Mouse (Mus musculus) megakaryocyte, embryonic 14.5 days (primary cell): ENCODE results near the gene Cnnm3. TPM values are rescaled to one million over a fixed set of nuclear protein-coding genes. Genes with fewer than 3 reads are reported as not detected.
A peak's percentile ranks its signal among the peaks of the same experiment; 100 is the strongest.

ENCODE experiments used
- H3K27me3 ChIP-seq: replicated peaks from 2 replicates; pipeline ENCODE3; 2012; ENCODE audit warnings: inconsistent platforms
- H3K36me3 ChIP-seq: replicated peaks from 2 replicates; pipeline ENCODE3; 2012; ENCODE audit warnings: low read length, inconsistent platforms, mixed read lengths
- H3K4me1 ChIP-seq: 2 replicates; pipeline ENCODE4 v1.6.1; 2012; ENCODE audit warnings: inconsistent platforms
- H3K4me3 ChIP-seq: replicated peaks from 2 replicates; pipeline ENCODE3; 2012; ENCODE audit warnings: moderate library complexity, mild to moderate bottlenecking, inconsistent platforms
- H3K9me3 ChIP-seq: 2 replicates; pipeline ENCODE4 v1.6.1; 2012; ENCODE audit warnings: inconsistent platforms
- FLI1 ChIP-seq: IDR thresholded peaks from 2 replicates; pipeline ENCODE4 v1.6.1; 2012; ENCODE audit warnings: low read length, inconsistent platforms, mixed read lengths
- GATA1 ChIP-seq: IDR thresholded peaks from 3 replicates; pipeline ENCODE4 v1.6.1; 2012; ENCODE audit warnings: mixed read lengths, low read length, inconsistent platforms, borderline replicate concordance
- polyA plus RNA-seq: library from polyadenylated mRNA; stranded (reverse); fragments of >175 nt; gene quantifications from 2 replicates; pipeline ENCODE4 v1.2.3, GENCODE M21; 2012; ENCODE audit warnings: low replicate concordance; ENCODE audit not compliant: insufficient read depth

Gene Cnnm3
- polyA plus RNA-seq, 1 experiment = 9.6 TPM

DNA sequence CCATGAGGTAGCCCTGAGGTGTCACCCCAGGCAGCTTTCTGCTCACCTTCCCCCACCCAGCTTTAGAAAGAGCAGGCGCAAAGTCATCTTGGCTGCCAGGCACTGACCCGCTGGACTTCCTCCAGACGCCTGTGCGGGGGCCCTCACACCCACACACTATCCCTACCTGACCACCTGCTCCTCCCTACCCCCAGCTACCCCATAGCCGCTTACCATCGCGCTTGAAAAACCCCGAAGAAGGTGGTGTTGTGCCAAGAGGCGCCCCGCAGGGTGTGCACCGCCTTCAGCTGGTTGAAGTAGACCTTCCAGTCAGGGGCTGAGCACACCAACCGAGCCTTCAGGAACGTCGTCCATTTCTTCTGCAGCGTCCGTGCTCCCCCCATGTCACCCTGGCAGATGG, 40.8 kb downstream of the Cnnm3 start:
- Histone ChIP-seq H3K27me3 (peaks cover 85% of the 10 kb centered on the region), H3K4me3 (no peak overlapping the region), H3K4me1 (peaks cover 39% of the 10 kb centered on the region), H3K36me3 (peaks cover 34% of the 10 kb centered on the region), H3K9me3 (no peaks in the 10 kb centered on the region)
- TF ChIP-seq GATA1 (no peak), FLI1 (no peak)

DNA sequence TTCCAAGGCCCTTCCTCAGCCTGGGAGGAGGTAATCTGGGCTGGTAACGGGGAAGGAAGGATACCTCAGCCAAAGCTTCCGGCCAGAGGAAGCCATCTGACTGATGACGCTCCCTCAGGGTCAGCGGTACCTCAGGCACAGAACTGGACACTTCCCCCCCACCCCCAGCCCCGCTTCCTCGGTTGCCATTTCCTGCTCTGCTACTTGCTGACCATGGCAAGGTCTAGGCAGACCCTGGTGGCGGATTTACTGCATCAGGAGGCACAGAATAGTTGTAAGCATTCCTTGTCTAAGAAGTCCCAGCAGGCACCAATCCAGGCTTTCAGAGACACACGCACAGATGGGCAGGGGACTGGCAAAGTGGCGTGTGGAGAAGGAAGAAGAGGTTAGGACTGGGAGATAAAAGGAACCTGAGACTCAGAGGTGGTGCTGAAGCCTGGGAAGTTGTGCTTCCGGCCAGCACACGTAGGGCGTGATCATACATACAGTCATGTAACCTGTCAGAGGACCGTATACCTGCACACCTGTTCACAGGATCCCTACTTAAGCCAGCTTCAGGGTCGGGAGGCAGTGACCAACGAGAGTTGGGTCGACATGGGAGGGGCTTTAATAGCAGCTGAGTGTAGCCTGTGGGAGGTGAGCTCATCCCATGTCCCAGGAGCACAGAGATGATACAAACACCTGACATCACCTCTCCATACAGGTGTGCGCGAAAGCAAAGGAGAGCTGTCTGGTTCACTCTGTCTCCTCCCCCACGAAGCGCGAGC, 43.1 kb downstream of the Cnnm3 start:
- Histone ChIP-seq H3K4me1 (peaks cover 60% of the 10 kb centered on the region), H3K9me3 (no peaks in the 10 kb centered on the region), H3K36me3 (peaks cover 28% of the 10 kb centered on the region), H3K4me3 (no peak overlapping the region), H3K27me3 (peaks cover 96% of the 10 kb centered on the region)
- no peak for TF ChIP-seq FLI1
- TF ChIP-seq GATA1 = no peak

DNA sequence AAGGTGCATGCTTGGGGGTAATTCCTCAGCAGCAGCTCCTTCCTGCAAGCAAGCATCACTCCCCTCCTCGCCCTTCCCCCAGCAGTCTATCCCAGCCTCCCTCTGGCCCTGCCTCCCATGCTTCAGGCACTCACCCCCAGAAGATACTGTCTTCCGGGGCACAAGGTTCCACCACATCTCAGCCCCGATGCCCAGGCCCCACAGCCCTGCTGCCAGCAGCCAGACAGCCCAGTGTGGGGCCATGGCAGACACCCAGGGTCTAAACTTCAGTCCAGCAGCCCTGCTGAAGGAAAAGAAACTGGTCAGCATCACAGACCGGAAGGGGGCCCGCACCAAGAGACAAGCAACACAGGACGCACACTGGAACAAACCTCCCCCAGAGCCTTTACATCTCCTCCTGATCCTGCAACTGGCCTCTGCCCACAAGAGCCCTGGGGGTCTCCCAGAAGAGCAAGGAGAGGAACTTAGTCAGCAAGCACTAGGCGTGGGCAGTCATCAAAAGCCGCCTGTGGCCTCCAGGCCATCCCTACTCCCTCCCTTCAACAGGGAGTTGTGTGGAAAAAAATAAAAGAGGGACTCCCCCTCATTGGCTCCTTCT, 44.2 kb downstream of the Cnnm3 start:
- H3K27me3 ChIP-seq = peaks cover 95% of the 10 kb centered on the region
- TF ChIP-seq GATA1 (no peak), FLI1 (no peak)
- peaks cover 68% of the 10 kb centered on the region for H3K4me1 ChIP-seq
- H3K9me3 ChIP-seq = no peaks in the 10 kb centered on the region
- H3K36me3 ChIP-seq = peaks cover 22% of the 10 kb centered on the region
- peak overlapping the region; percentile 94 for H3K4me3 ChIP-seq

DNA sequence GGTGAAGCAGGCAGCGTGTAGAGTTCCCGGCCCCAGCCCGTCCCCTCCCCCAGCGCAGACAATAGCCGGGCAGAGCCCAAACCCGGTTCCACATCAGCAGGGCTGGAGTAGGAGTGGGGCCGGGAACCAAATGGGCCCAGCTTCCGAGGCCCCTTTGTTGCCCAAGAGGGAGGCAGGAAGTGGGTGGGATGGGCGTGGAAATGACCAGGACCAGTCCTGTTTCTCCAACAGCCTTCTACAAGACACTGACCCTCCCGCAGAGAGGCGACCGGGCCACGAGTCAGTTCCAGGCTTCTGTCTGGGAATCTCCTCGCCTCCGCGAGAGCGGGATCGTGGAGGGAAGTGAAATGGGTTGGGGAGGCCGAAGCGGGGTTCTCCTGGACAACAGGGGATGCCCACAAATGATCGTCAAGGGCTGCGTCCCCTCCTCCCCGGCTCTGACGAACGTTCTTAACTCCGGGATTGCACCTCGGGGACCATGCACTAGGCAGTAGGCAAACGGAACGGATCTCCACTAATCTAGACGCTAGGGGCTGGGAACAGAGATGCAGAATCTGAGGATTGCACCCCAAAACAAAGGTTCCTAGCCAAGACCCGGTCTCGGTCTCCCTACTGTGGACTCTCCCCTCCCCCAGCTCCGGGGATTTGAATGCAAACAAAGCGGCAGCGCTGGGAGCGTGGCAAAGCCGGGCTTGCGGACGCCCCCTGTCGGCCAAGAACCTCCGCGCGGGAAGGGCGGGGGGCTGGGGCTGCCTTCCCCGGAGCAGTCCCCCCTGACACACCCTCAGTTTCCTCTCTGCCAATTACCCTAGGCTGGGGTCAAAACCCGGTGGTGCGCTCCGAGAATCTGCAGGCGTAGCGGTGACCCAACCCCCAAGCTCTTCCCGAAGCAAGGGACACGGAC, 45.1 kb downstream of the Cnnm3 start:
- peaks cover 17% of the 10 kb centered on the region for H3K36me3 ChIP-seq
- TF ChIP-seq GATA1 = no peak
- no peak for TF ChIP-seq FLI1
- H3K27me3 ChIP-seq = peaks cover 99% of the 10 kb centered on the region
- H3K4me3 ChIP-seq = peak overlapping the region; percentile 94
- H3K9me3 ChIP-seq = no peaks in the 10 kb centered on the region
- peaks cover 73% of the 10 kb centered on the region for H3K4me1 ChIP-seq

DNA sequence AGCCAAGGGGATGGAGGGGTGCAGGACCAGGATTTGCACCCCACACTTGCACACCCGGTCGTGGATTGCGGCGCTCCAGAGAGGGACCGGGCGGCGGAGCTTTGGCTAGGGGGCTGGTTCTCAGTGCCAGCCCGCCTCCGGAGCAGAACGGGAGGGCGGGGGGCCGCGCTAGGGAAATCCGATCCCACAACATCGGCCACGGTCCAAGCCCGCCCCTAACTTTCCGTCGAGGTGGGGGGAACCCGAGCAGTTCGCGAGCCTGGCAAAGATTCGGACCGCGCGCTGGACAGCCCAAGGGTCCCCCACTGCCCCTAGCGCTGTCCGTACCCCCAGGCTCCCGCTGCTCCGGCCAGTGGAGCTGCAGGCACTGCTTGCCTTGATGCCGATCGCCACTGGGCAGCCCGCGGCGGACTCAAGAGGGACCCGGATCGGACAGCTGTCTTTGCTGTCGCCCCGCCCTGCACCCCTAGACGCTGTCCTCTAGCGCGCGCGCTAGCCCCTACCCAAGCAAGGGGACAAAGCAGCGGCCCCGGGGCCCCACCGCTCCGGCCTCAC, 45.9 kb downstream of the Cnnm3 start:
- Histone ChIP-seq H3K9me3 (no peaks in the 10 kb centered on the region), H3K27me3 (peaks cover 99% of the 10 kb centered on the region), H3K36me3 (peaks cover 10% of the 10 kb centered on the region), H3K4me3 (peak overlapping the region; percentile 94), H3K4me1 (peaks cover 77% of the 10 kb centered on the region)
- TF ChIP-seq FLI1 (no peak), GATA1 (no peak)

DNA sequence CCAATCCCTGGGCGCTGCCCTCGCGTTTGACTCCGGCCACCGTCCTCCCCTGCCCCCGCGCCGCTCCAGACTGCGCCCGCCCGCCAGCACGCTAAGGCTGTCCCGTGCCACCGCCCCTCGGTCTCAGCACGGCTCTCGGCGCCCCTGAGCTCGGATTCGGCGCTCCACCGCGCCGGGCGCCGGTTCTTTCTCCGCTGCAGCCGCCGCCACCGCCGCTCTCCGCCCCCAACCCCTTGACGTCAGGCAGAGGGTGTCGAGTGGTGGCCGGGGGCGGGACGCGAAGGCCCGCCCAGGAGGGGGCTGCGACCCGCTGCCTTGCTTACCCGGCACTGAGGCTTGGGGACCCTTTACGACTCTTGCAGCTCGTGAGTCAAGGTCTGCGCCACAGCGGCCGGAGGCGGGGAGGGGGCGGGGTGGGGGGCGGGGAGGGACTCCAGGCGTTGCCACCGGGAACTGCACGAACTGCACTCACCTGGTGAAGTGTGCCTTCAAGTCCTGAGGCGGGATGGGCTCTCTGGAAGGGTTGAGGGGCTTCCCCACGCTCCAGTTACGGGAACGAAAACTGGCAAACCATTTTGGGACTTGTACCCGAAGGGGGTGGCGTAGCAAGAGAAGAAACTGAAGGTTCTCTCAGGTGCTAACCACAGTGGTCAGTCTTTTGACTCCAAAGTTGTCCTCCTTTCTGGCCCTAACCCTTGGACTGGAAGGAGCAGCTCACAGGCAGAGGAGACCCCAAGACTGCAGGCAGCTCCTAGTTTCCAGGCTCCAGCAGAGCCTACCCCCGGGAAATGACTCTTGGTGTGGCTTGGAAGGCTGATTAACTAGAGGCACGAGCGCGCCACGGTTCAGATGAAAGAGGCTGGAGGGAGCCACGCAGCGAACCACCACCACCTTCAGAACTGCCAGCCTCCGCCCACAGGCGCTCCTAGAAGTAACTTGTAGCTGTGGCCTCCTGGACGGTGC, 46.6 kb downstream of the Cnnm3 start, which contains the start of gene Sema4c:
Sema4c (minus strand) TSS at position 319 of the 963 bp plus-strand sequence.
- TF ChIP-seq FLI1 (no peak), GATA1 (no peak)
- Histone ChIP-seq H3K27me3 (peaks cover 99% of the 10 kb centered on the region), H3K4me1 (peaks cover 83% of the 10 kb centered on the region), H3K9me3 (no peaks in the 10 kb centered on the region), H3K4me3 (peak within 1 kb of the TSS; percentile 94), H3K36me3 (peaks cover 2% of the 10 kb centered on the region)

DNA sequence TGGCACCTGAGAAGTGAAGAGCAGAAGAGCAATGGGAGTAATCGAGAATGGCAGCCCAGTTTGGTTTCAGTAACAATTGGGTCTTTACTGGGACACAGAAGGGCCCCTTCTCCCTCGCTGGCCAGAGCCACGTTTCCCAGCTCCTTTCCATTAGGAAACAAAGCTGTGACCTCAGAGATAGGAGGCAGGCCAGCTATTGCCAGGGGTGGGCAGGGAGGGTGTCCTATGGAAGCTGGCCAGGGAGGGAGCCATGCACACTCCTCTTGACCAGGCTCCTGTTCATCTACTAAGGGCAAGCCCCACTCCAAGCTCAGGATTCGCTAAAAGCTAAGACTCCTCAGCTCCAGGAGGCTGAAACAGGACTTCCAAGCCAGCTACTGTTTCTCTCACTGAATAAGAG, 47.6 kb downstream of the Cnnm3 start:
- TF ChIP-seq FLI1 = no peak
- no peak for TF ChIP-seq GATA1
- Histone ChIP-seq H3K27me3 (peaks cover 99% of the 10 kb centered on the region), H3K4me1 (peaks cover 90% of the 10 kb centered on the region), H3K36me3 (no peaks in the 10 kb centered on the region), H3K4me3 (no peak overlapping the region), H3K9me3 (no peaks in the 10 kb centered on the region)

DNA sequence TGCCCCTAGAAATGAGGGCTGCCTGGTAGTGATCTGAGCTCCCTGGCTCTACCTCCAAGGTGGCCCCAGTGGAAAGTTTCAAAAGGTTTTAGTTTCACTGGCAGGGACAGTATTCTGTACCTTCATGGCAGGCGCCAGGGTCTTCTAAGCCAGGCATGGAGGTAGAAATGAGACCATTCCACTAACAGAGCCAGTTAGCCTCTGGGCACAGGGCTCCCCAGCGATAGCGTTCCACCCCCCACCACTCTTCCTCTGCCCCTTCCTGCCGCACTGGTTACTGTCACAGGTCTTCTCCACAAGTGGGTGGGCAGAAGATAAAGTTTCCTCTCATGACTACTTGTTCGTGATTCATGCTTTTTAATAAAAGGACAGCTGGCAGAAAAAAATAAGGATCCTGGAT, 48.2 kb downstream of the Cnnm3 start:
- no peak overlapping the region for H3K4me3 ChIP-seq
- H3K9me3 ChIP-seq = no peaks in the 10 kb centered on the region
- peaks cover 99% of the 10 kb centered on the region for H3K27me3 ChIP-seq
- H3K4me1 ChIP-seq = peaks cover 91% of the 10 kb centered on the region
- TF ChIP-seq FLI1 = no peak
- TF ChIP-seq GATA1 = no peak
- H3K36me3 ChIP-seq = no peaks in the 10 kb centered on the region
